Mouse (Mus musculus) liver, embryonic 11.5 days (tissue): ENCODE data around the gene Papss1. TPM values are rescaled to one million over a fixed set of nuclear protein-coding genes. Genes with fewer than 3 reads are reported as not detected.

Source experiments
- polyA plus RNA-seq: library from polyadenylated mRNA; unstranded; fragments of >200 nt; fragmentation: Nextera tagmentation; extraction: Ambion mirVana; gene quantifications from 2 replicates; pipeline ENCODE4 v1.2.1, GENCODE M21; 2014

Gene Papss1
- polyA plus RNA-seq, 1 experiment from 2014 or later: 27.5 TPM

Other genes with a start within 250 kb of the Papss1 start
- gene Sgms2, start 73.4 kb upstream of the Papss1 start, polyA plus RNA-seq: 3.6 and 4.0 TPM in 2 replicates